Mouse (Mus musculus) testis, adult 2 months (tissue): ENCODE data around the gene Cdk12.

ENCODE experiments used
- CTCF ChIP-seq: fragments of 200-500 bp; IDR thresholded peaks from 2 replicates; pipeline ENCODE4 v1.5.1; 2012; ENCODE audit warnings: low read depth, mild to moderate bottlenecking, inconsistent platforms, low read length, moderate library complexity; ENCODE audit not compliant: control insufficient read depth, insufficient read depth, insufficient replicate concordance
- POLR2A ChIP-seq: fragments of 200-500 bp; IDR thresholded peaks from 2 replicates; pipeline ENCODE4 v1.6.1; 2012; ENCODE audit warnings: low read depth, mild to moderate bottlenecking, inconsistent platforms, low read length, moderate library complexity; ENCODE audit not compliant: control insufficient read depth

GRCm38 (mm10) chr11:98320381-98320780, 117.5 kb downstream of the Cdk12 start:
- TF ChIP-seq CTCF = no peak
- TF ChIP-seq POLR2A = no peak
